Mouse (Mus musculus) fat pad, adult 2 months (tissue): Measurements from ENCODE around the gene Slc16a10.
A peak's percentile ranks its signal among the peaks of the same experiment; 100 is the strongest.

ENCODE experiments used
- DNase-seq: peaks from one replicate; pipeline ENCODE4 v3.0.0-alpha.2; 2011; ENCODE audit warnings: low read depth, low spot score; ENCODE audit errors: extremely low read depth

Gene Slc16a10

DNA sequence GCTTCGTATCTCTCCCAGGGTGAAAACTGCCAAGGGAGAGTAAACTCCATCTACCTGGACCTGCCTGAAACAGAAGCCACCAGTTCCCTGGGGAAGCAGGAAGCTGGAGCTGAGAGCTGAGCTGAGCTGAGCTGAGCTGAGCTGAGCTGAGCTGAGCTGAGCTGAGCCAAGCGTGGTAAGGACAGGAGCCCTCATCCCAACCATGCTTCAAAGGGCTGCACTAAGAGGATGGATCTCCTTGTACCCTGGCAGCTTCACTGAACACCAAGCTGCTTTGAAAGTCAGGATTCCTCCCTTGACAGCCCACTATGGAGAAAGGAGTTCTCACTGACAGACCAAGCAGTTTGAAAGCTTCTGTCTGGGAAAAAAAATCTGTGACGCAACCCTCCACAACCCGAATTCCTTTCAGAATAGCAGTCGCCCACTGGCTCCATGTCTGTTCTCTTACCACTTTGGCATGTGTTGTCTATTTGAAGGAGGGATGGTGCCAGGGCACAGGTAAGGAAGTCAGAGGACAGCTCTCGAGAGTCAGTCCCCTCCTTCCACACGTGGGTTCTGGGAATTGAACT, 28.5 kb downstream of the Slc16a10 start:
- no peak for DNase-seq

- DNase-seq: no peak
Measured at GRCm38 (mm10) chr10:40112256-40112655, 29.8 kb downstream of the Slc16a10 start.

DNA sequence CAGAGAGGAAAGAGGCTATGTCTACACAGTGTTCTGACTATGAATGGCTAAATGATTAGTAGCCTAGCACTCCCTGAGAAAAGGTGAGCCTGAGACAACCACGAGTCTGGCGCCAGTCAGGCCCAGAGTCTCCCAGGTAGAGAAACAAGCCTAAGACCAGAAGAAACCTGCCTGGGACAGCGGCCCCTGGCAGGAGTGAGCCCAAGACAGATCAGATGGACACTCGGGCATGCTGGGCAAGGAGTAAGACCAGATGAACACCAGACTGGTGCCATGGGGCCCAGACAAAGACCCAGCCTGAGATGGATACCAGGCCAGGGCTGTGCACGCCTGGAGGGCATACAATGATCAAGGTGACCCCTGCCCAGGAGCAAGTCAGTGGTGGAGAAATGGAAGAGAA, 32.5 kb downstream of the Slc16a10 start:
- DNase-seq: no peak

DNA sequence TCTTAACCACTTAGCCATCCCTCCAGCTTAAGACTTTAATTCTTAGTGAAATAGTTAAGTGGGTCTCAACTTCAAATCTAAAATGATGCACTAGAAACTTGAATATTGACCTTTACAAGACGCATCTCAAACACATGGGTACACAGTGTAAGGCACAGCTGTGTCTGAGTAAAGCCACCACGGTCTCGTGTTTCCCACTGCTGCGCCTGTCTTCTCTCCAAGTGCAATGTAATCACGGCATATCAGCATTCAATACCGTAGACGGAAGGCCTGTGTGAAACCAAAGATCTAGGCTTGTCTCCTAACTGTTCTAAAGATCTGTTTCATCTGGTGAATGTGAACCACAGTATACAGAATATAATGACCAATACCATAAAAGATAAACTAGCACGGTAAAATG, 33.1 kb downstream of the Slc16a10 start:
- DNase-seq: no peak

GRCm38 (mm10) chr10:40107995-40108394, 34.1 kb downstream of the Slc16a10 start:
- DNase-seq: peak; percentile 70

DNA sequence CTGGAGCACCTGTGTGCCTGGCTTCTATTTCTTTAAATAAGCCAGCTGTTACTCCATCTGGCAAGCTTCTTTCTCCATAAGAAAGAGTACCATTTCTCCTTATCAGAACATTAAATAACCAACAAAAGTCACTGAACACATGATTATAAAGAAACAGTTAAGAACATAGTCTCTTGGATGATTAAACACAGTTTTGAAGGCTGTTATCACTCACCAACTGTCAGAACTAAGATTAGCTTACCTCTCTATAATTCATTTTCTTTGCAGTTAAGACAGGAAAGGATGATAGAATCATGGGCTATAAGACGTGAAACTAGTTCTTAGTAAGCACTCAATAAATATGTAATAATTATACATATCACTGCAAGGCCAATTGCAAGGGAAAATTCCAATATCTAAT, 36.9 kb downstream of the Slc16a10 start:
- no peak for DNase-seq

GRCm38 (mm10) chr10:40103790-40104189, 38.3 kb downstream of the Slc16a10 start:
- DNase-seq: no peak

GRCm38 (mm10) chr10:40102986-40103385, 39.1 kb downstream of the Slc16a10 start:
- DNase-seq: no peak

GRCm38 (mm10) chr10:40102166-40102565, 39.9 kb downstream of the Slc16a10 start:
- DNase-seq: no peak

DNA sequence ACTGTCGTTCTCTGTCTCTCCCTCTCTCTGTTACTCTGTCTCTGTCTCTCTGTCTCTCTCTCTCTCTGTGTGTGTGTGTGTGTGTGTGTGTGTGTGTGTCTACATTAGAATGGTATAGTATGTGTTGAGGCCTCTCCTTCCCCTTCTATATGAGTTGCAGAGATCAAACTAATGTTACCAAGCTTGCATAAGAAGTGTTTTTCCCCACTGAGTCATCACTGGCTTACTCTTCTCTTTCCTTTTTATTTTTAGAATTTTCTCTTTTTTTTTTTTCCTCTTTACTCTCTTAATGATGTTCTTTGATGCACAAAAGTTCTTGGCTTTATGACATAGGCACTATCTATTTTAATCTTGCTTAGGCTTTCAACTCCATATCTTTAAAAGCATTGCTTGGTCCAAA, 43.6 kb downstream of the Slc16a10 start:
- no peak for DNase-seq

GRCm38 (mm10) chr10:40097519-40097918, 44.5 kb downstream of the Slc16a10 start:
- DNase-seq: no peak

- DNase-seq: no peak
Measured at GRCm38 (mm10) chr10:40094752-40095151, 47.3 kb downstream of the Slc16a10 start.

DNA sequence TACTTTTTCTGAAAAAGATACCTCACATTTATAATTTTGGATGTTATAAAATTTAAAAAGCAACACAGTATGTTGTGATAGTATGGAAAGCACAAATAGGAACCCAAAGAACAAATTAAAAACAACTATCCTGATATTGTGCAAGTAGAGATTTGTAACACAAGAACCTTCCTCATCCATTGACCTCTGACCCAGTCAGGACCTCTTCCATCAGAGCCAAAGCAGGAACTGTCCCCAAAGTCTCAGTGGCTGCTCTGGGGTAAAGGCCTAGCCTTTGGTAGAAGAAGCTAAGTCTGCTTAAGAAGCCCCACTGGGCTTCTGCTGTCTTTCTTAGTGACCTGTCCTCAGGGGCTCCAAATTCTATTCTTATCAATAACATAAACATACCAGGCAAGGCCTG, 48.5 kb downstream of the Slc16a10 start:
- no peak for DNase-seq

GRCm38 (mm10) chr10:40091455-40091854, 50.6 kb downstream of the Slc16a10 start:
- DNase-seq: no peak

GRCm38 (mm10) chr10:40090504-40091428, 51.3 kb downstream of the Slc16a10 start:
- DNase-seq: no peak

DNA sequence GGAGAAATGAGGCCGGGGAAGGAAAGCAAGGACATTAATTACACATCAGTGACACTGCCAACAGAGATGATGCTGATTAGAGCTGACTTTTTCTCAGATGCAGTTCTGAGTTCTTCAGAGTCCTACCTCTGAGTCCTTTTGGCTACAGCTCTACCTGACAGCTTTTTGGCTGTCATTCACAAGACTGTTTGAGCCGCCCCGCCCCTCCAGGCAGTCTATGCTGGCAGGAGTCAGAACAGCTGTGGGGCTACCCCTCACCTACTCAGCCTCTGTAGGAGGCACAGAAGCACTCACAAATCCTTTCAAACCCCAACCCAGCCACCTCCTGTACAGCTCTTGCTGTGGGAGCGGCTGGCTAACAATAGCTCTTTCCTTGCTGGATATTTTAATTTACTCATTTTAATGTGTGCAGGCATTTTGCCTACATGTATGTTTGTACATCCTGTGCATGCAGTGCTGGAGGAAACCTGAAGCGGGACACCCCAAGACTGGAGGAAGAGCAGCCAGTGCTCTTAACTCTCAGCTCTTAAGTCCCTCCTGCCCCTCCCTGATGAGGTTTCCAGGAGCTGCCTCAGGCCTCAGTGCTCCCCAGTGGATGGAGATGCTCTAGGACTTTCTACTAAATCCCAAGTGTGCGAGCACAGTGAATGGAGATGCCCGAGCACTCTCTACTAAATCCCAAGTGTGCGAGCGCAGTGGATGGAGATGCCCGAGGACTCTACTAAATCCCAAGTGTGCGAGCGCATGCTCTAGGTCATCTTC, 57.5 kb downstream of the Slc16a10 start:
- DNase-seq: no peak

DNA sequence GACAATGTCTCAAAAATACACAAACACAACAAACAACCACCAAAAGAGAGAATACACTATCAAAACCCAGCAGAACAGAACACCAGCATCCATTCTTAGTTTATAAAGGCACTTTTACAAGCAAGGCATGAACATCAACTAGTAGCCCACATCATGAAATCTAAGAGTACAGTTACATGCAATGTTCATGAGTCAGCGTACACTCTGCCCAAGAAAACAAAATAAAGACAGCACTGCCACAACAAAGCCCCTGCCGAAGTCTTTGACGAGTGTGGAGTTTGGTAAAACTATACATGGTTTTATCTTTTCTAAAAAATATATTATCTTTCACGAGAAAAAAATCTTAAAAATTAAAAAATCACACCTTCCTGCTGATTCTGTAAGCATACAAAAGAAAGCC, 58.5 kb downstream of the Slc16a10 start:
- no peak for DNase-seq

DNA sequence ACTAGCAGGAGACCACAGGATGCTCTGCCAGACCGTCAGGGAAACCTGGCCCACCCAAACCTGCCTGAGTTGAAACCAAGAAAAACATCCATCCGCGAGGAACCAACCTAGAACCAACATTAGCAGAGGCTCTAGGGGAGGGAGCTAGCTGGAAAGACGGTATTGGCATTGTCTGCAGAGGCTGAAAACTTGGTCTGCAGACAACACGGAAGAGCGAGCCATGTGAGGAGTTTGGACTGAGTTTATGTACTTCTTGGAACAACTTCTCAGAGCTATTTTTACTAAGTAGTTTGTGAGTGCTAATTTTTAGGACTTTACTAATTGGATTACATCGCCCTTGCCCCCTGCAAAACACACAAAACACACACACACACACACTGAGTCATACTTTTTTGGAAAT, 59.4 kb downstream of the Slc16a10 start:
- DNase-seq: no peak

DNA sequence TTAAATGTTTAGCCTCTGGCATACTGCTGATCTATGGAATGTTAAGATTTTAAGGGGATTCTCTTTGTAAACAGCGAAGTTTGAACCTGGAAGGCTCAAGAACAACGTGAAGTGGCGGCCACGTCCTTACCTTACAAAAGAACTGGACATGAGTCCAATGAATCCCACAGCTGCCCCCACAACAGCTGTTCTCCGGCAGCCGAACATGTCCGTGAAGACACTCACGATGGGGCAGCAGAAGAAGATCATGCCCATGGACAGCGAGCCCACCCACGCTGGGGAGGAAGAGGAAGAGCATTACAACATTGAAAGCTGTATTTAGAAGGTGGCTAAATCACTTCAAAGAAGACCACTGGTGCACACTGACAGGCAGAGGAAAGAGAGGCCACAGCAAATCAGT, 61.5 kb downstream of the Slc16a10 start:
- DNase-seq: no peak

GRCm38 (mm10) chr10:40079256-40079655, 62.8 kb downstream of the Slc16a10 start:
- no peak for DNase-seq

DNA sequence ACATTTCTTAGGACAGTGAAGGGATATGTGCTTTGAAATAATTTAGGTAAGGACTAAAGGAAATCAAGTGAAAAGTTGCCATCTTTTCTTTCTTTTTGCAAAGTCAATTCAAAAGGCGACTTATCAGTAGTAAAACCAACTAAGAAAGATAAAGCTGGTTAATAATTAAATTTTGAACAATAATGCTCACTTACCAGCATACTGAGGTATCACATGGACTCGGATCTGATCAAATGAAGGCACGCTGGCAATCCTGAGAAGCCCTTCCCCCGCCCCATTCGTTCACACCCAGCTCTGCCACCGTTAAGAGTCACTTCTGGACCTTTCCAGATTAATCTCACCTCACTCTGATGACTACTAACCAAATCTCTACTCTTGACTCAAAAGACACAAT, 64.1 kb downstream of the Slc16a10 start:
- DNase-seq: no peak
